In genomic region chr17:50293241-50293731, GRCm38 (mm10) we compare ENCODE assay signal across 8 mouse cellular contexts. TPM values are rescaled to one million over a fixed set of nuclear protein-coding genes. Genes with fewer than 3 reads are reported as not detected.
A peak's percentile ranks its signal among the peaks of the same experiment; 100 is the strongest.
DNase-seq lines count a peak whose midpoint lies in the region; ATAC-seq lines count a peak whose summit lies in the region.

Dazl (minus strand) TSS chr17:50293636.

- peak within 1 kb of the TSS; percentile 68 for H3K27ac ChIP-seq in intestine, embryonic 16.5 days (ENCODE audit: low read length)
- H3K27ac ChIP-seq in neural tube, embryonic 15.5 days (replicated peaks), result peak within 1 kb of the TSS; percentile 46

- peak within 1 kb of the TSS; percentile 53 for H3K4me3 ChIP-seq in intestine, embryonic 16.5 days (ENCODE audit: low read length)
- peak within 1 kb of the TSS; percentile 44 for H3K4me3 ChIP-seq in neural tube, embryonic 15.5 days (replicated peaks)

- H3K9me3 ChIP-seq in intestine, embryonic 16.5 days (ENCODE audit: control insufficient read depth, low read length), result peaks cover 12% of the 10 kb centered on the region
- no peaks in the 10 kb centered on the region; the same call in none of the 2 replicates for H3K9me3 ChIP-seq in neural tube, embryonic 15.5 days (replicated peaks)

- H3K9ac ChIP-seq in intestine, embryonic 16.5 days (ENCODE audit: low read depth, low read length), result peak within 1 kb of the TSS; percentile 77
- H3K9ac ChIP-seq in neural tube, embryonic 15.5 days (replicated peaks), result peak within 1 kb of the TSS; percentile 46

- peak within 1 kb of the TSS; percentile 64 for H3K4me2 ChIP-seq in intestine, embryonic 16.5 days (ENCODE audit: low read depth, low read length)
- peak within 1 kb of the TSS; percentile 63 for H3K4me2 ChIP-seq in neural tube, embryonic 15.5 days

- 92% methylated on average over 43 of the region's 43 CpGs for WGBS in intestine, embryonic 16.5 days
- 92% methylated on average over 40 of the region's 43 CpGs for WGBS in neural tube, embryonic 15.5 days

- DNase-seq in heart, adult 11 months, result peak; percentile 92
- DNase-seq in heart, postnatal 4 days, result no peak
- DNase-seq in spleen, postnatal 4 days (ENCODE audit: low spot score in 2 of 2), result peak; percentile 19 to 67
- DNase-seq in spleen, postnatal 14 days (ENCODE audit: low spot score in 2 of 2), result no peak
- no peak for DNase-seq in retina, embryonic 14.5 days (ENCODE audit: low spot score)
- DNase-seq in embryo, embryonic 10.5 days (ENCODE audit: low spot score), result no peak

- H3K36me3 ChIP-seq in intestine, embryonic 16.5 days (ENCODE audit: control insufficient read depth, insufficient read depth, low read length), result 0 out of 2 replicates have a peak, but pooled peaks cover 5% of the 10 kb centered on the region
- no peaks in the 10 kb centered on the region for H3K36me3 ChIP-seq in neural tube, embryonic 15.5 days

- no peaks in the 10 kb centered on the region for H3K4me1 ChIP-seq in intestine, embryonic 16.5 days (ENCODE audit: control insufficient read depth, insufficient read depth, low read length)
- H3K4me1 ChIP-seq in neural tube, embryonic 15.5 days, result peaks cover 3% of the 10 kb centered on the region; the same call in 1 of the 2 replicates

- H3K27me3 ChIP-seq in intestine, embryonic 16.5 days (replicated peaks; ENCODE audit: control insufficient read depth, insufficient read depth, low read length), result no peaks in the 10 kb centered on the region
- H3K27me3 ChIP-seq in neural tube, embryonic 15.5 days (replicated peaks), result no peaks in the 10 kb centered on the region

- no peak for ATAC-seq in intestine, embryonic 16.5 days
- peak; percentile 1; the same call in 1 of the 2 replicates for ATAC-seq in neural tube, embryonic 15.5 days (ENCODE audit: low FRiP score)

RNA-seq across cellular contexts. Expression of gene Dazl, which starts in this region (rescaled TPM):
- not detected for total RNA-seq in heart, postnatal 4 days (2021)
- 0.20 and 0.60 TPM in 2 replicates for polyA plus RNA-seq in intestine, embryonic 16.5 days (2015; fragmentation: Nextera tagmentation; extraction: Ambion mirVana)
- 0.52 TPM in 2 replicates for polyA plus RNA-seq in neural tube, embryonic 15.5 days (2015; fragmentation: Nextera tagmentation; extraction: Ambion mirVana)

Comparison
In these comparisons a context has a peak if more than half of its experiments do, and no peak if none do; other contexts are left out.
1. DNase-seq: peak in heart, adult 11 months (single experiment) and spleen, postnatal 4 days (2 of 2); none in heart, postnatal 4 days (single experiment), spleen, postnatal 14 days (0 of 2), retina, embryonic 14.5 days (single experiment) and embryo, embryonic 10.5 days (single experiment).
2. Peak in ATAC-seq, H3K4me3 ChIP-seq, H3K27ac ChIP-seq, H3K9ac ChIP-seq and H3K4me2 ChIP-seq in neural tube, embryonic 15.5 days; RNA of the gene not detected or under 1 TPM.